Mouse (Mus musculus) liver, adult 2 months (tissue): ENCODE data around the gene Bcl2l11. TPM values are rescaled to one million over a fixed set of nuclear protein-coding genes. Genes with fewer than 3 reads are reported as not detected.

Experiments used
- DNase-seq: peaks from one replicate; pipeline ENCODE4 v3.0.0-alpha.2; 2011; ENCODE audit warnings: low read depth, low spot score; ENCODE audit errors: extremely low read depth
- H3K27ac ChIP-seq: fragments of 200-500 bp; replicated peaks from 2 replicates; pipeline ENCODE4 v1.5.1; 2012; ENCODE audit warnings: low read depth, mild to moderate bottlenecking, control low read depth, inconsistent platforms, low read length; ENCODE audit not compliant: insufficient read depth
- H3K27me3 ChIP-seq: fragments of 200-500 bp; 2 replicates; pipeline ENCODE4 v1.6.1; 2012; ENCODE audit warnings: mild to moderate bottlenecking, moderate library complexity, low read length, inconsistent platforms; ENCODE audit not compliant: control insufficient read depth, insufficient read depth
- H3K36me3 ChIP-seq: fragments of 200-500 bp; 2 replicates; pipeline ENCODE4 v1.6.1; 2012; ENCODE audit warnings: low read length, inconsistent platforms; ENCODE audit not compliant: control insufficient read depth, insufficient read depth
- H3K4me1 ChIP-seq: fragments of 200-500 bp; 2 replicates; pipeline ENCODE4 v1.6.1; 2011; ENCODE audit warnings: low read length; ENCODE audit not compliant: control insufficient read depth, insufficient read depth
- H3K4me3 ChIP-seq: fragments of 200-500 bp; 2 replicates; pipeline ENCODE4 v1.5.1; 2011; ENCODE audit warnings: low read depth, mild to moderate bottlenecking, control low read depth, low read length, moderate library complexity; ENCODE audit not compliant: insufficient read depth
- H3K79me2 ChIP-seq: fragments of 200-500 bp; 2 replicates; pipeline ENCODE4 v1.6.1; 2012; ENCODE audit warnings: inconsistent platforms, mild to moderate bottlenecking, low read length, moderate library complexity; ENCODE audit not compliant: control insufficient read depth, insufficient read depth
- H3K9ac ChIP-seq: fragments of 200-500 bp; 2 replicates; pipeline ENCODE4 v1.6.1; 2012; ENCODE audit warnings: low read depth, mild to moderate bottlenecking, control low read depth, inconsistent platforms, low read length
- CTCF ChIP-seq: fragments of 200-500 bp; IDR thresholded peaks from 2 replicates; pipeline ENCODE4 v1.5.1; 2011; ENCODE audit warnings: low read depth, low read length, control low read depth
- POLR2A ChIP-seq: fragments of 200-500 bp; IDR thresholded peaks from 2 replicates; pipeline ENCODE4 v1.6.1; 2011; ENCODE audit warnings: low read length, control low read depth; ENCODE audit not compliant: insufficient read depth; ENCODE audit errors: extremely low read depth
- WGBS: fragments of 180-500 bp; shearing (Covaris S2); methylation state at CpG from one replicate; pipeline ENCODE4 v1.1.7; 2018; 5-methylcytosine and 5-hydroxymethylcytosine counted together
- polyA plus RNA-seq: library from polyadenylated mRNA; depleted of rRNA; stranded (reverse); fragments of >200 nt; gene quantifications from 2 replicates; pipeline ENCODE4 v1.2.3, GENCODE M21; 2012
- total RNA-seq: library from RNA; depleted of rRNA; stranded (reverse); fragments of >200 nt; gene quantifications from 2 replicates; pipeline ENCODE4 v1.2.3, GENCODE M21; 2014

The Bcl2l11 gene
- total and polyA plus RNA-seq, 2 experiments: 2.7 to 4.0 TPM

DNA sequence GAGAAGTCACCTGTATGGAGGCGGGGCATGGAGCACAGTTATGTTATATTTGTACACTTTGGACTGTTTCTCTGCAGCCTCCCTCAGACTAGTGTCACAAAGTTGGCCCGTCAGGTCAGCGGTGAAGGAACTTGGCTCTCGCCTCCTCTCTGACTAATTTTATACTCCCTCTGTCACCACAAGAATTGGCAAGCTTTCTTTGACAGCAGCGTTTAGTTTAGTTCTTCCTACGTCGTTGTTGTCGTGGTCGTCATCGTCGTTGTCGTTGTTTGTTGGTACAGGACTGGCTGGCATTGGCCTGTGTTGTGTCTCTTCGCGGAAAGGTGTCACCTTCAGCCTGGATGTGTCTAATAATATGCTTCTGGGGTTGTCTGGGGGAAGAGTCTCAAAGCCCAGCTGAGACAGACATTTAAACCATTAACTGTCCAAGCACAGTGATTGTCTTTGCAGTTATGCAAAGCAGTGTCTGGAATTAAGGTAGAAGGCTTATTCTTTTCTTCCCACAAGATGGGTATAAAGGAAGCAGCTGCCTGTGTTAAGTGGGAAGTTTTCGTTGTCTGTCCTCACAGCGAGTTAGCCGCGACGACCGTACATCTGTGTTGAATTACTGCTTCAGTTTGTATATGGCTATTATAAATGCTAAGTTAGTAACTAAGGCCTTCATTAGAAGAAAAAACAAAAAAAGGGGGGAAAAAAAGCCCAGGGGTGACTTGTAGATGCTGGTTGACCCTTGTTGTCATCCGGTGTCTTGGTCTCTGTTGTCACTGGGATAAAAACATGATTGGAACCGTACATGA, 11.8 kb downstream of the Bcl2l11 start:
- peak; percentile 48 for DNase-seq
- H3K4me3 ChIP-seq: no peak overlapping the region
- H3K36me3 ChIP-seq: no peaks in the 10 kb centered on the region
- no peak overlapping the region for H3K27ac ChIP-seq
- H3K79me2 ChIP-seq: no peaks in the 10 kb centered on the region
- TF ChIP-seq CTCF (no peak), POLR2A (no peak)
- H3K4me1 ChIP-seq: peaks cover 7% of the 10 kb centered on the region
- no peak overlapping the region for H3K9ac ChIP-seq
- WGBS: 56% methylated on average over 22 of the region's 22 CpGs
- H3K27me3 ChIP-seq: no peaks in the 10 kb centered on the region

DNA sequence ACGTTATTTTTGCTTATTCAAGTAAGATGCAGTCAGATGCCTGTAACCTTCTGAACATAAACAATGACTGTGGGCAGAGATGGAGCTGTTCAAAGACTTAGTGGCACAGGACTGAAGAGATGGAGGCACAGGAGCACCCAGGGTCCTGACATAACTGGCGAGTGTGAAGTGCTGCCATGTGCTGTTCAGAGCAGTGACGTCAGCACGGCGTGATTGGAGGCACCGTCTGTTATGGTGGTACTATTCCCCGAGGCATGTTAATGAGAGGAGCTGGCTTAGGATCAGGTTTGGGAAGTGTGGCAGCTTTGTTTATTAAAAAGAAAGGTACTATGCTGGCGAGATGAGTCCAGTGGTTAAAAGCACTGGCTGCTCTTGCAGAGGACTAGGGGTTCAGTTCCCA, 13.1 kb downstream of the Bcl2l11 start:
- no peaks in the 10 kb centered on the region for H3K27me3 ChIP-seq
- no peak for DNase-seq
- WGBS: 96% methylated on average over 8 of the region's 8 CpGs
- no peak overlapping the region for H3K4me3 ChIP-seq
- H3K4me1 ChIP-seq: peaks cover 7% of the 10 kb centered on the region
- TF ChIP-seq CTCF (no peak), POLR2A (no peak)
- H3K27ac ChIP-seq: no peak overlapping the region
- no peaks in the 10 kb centered on the region for H3K36me3 ChIP-seq
- H3K79me2 ChIP-seq: no peaks in the 10 kb centered on the region
- H3K9ac ChIP-seq: no peak overlapping the region

DNA sequence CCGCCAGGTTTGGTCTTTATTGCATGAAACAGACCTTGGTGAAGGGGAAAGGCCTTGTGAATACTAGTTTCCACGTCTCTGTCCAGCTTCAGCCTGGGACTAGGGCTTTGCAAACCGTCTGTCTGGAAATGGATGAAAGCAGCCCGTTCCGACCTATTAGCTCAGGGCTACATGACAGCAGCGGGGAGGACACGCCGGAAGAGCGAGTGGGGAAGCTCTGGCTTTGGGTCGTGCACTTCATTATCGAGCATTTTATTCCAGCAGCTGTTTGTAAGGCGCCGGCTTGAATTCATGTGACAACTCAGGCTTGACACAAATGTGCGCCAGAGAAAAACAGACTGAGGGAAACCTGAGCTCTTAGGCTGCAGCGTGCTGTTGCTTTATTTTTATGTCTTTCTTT, 13.9 kb downstream of the Bcl2l11 start:
- H3K4me3 ChIP-seq: no peak overlapping the region
- H3K27ac ChIP-seq: no peak overlapping the region
- no peaks in the 10 kb centered on the region for H3K36me3 ChIP-seq
- H3K79me2 ChIP-seq: no peaks in the 10 kb centered on the region
- no peak overlapping the region for H3K9ac ChIP-seq
- 84% methylated on average over 15 of the region's 15 CpGs for WGBS
- H3K27me3 ChIP-seq: no peaks in the 10 kb centered on the region
- TF ChIP-seq POLR2A: no peak
- TF ChIP-seq CTCF: no peak
- H3K4me1 ChIP-seq: peaks cover 7% of the 10 kb centered on the region
- DNase-seq: no peak

DNA sequence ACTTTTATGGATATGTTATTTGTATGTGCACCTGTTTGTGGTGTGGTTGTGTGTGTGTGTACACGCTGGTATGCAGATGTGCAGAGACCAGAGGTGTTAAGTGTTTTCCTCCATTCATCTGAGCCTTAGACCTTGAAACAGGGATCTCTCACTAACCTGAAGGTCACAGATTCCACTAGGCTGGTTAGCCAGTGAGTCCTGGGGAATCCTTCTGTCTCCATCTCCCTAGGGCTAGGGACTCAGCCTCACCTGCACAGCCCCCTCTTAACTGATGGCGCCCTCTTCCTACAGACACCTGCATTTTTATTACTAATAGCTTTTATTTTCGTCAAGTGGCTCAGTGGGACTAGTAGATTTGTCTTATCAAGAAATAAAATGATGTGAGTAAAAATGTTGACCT, 14.3 kb downstream of the Bcl2l11 start:
- no peak for TF ChIP-seq POLR2A
- TF ChIP-seq CTCF: no peak
- WGBS: 95% methylated on average over 3 of the region's 3 CpGs
- Histone ChIP-seq H3K36me3 (no peaks in the 10 kb centered on the region), H3K27ac (no peak overlapping the region), H3K4me3 (no peak overlapping the region), H3K79me2 (no peaks in the 10 kb centered on the region), H3K27me3 (no peaks in the 10 kb centered on the region), H3K9ac (no peak overlapping the region), H3K4me1 (peaks cover 7% of the 10 kb centered on the region)
- no peak for DNase-seq

DNA sequence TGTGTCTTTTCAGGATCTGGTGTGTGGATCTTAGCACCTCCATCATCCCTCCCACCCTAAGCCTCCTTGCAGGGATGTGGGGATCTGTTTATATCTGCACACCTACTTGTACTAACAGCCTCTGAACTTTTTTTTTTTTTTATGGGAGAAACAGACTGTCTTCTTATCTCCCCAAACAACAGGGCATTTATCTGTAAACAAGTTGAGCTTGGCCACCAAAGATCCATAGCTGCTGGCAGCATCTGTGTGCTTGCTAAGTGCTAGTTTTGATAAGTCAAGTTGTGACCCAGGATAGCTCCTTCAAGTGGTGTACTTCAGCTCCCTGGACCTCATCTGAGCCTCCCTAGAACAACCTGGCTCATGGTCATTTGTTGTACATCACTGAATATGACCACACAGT, 18.2 kb downstream of the Bcl2l11 start:
- peaks cover 2% of the 10 kb centered on the region; the same call in 1 of the 2 replicates for H3K36me3 ChIP-seq
- peaks cover 3% of the 10 kb centered on the region for H3K4me1 ChIP-seq
- H3K4me3 ChIP-seq: no peak overlapping the region
- no peak overlapping the region for H3K9ac ChIP-seq
- no peaks in the 10 kb centered on the region for H3K27me3 ChIP-seq
- DNase-seq: no peak
- no peak for TF ChIP-seq POLR2A
- no peak for TF ChIP-seq CTCF
- H3K27ac ChIP-seq: no peak overlapping the region
- H3K79me2 ChIP-seq: no peaks in the 10 kb centered on the region

- DNase-seq: no peak
- Histone ChIP-seq H3K4me1 (peaks cover 3% of the 10 kb centered on the region), H3K4me3 (no peak overlapping the region), H3K79me2 (no peaks in the 10 kb centered on the region; the same call in 1 of the 2 replicates), H3K27ac (no peak overlapping the region), H3K9ac (no peak overlapping the region), H3K27me3 (no peaks in the 10 kb centered on the region), H3K36me3 (peaks cover 2% of the 10 kb centered on the region; the same call in 1 of the 2 replicates)
- 52% methylated on average over 3 of the region's 3 CpGs for WGBS
- TF ChIP-seq POLR2A (no peak), CTCF (no peak)
These were observed 19.6 kb downstream of the Bcl2l11 start for GRCm38 (mm10) chr2:128145433-128145832.
